Mouse (Mus musculus): ENCODE data around the gene Spryd3.

Gene Spryd3

GRCm38 (mm10) chr15:102147674-102148402, 11.8 kb upstream of the Spryd3 start:
- no peak for DNase-seq (ENCODE audit: low spot score in 2 of 2)

- DNase-seq (ENCODE audit: low spot score in 2 of 2): peak in 1 of 2 experiments; percentile 35
Measured at GRCm38 (mm10) chr15:102146882-102147281, 10.8 kb upstream of the Spryd3 start.

GRCm38 (mm10) chr15:102146089-102146488, 10.1 kb upstream of the Spryd3 start:
- DNase-seq (ENCODE audit: low spot score in 2 of 2): no peak

GRCm38 (mm10) chr15:102145330-102145729, 9.3 kb upstream of the Spryd3 start:
- no peak for DNase-seq (ENCODE audit: low spot score in 2 of 2)

DNA sequence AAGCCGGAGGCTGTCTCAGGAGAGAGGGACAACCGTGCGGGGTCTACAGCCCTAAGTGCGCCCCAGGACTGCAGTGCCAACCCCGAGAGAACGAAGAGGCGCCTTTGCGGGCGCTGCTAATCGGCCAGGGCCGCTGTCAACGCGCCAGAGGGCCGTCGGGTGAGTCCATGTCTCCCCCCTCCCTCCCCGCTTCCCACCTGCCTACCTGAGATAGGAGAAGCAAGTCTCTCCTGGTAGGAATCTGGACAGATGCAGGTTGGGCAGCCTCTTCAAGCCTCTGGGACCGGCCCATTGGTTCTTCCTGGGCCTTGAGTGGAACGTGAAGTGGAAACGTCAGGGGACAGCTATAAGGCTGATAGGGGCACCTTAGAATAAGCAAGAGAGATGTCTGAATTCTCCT, 8.7 kb upstream of the Spryd3 start:
- no peak for DNase-seq (ENCODE audit: low spot score in 2 of 2)

- DNase-seq (ENCODE audit: low spot score in 2 of 2): no peak
Measured at GRCm38 (mm10) chr15:102144274-102144711, 8.3 kb upstream of the Spryd3 start, which contains the start of gene Igfbp6. Igfbp6 (plus strand) TSS chr15:102144362.

- DNase-seq (ENCODE audit: low spot score in 2 of 2): no peak
Measured at GRCm38 (mm10) chr15:102142914-102143912, 7.2 kb upstream of the Spryd3 start.

DNA sequence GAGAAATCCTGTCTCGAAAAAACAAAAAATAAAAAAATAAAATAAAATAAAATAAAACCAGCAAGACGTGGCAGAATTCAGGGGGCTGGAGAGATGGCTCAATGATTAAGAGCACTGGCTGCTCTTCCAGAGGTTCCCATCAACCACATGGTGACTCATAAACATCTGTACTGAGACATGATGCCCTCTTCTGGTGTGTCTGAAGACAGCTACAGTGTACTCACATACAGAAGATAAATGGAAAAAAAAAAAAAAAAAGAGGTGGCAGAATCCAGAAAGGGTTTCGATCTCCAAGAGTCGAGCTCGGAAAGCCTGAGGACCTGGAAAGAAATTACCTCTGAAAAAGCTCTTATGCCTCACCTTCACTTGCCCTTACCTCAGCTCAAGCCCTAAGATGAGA, 5.1 kb upstream of the Spryd3 start:
- DNase-seq (ENCODE audit: low spot score in 2 of 2): no peak

- DNase-seq (ENCODE audit: low spot score in 2 of 2): no peak
Measured at GRCm38 (mm10) chr15:102135522-102136128, 409 bp downstream of the Spryd3 start.

- no peak for DNase-seq (ENCODE audit: low spot score in 2 of 2)
Measured at GRCm38 (mm10) chr15:102134709-102135108, 1.3 kb downstream of the Spryd3 start.

- no peak for DNase-seq (ENCODE audit: low spot score in 2 of 2)
Measured at GRCm38 (mm10) chr15:102133314-102133713, 2.7 kb downstream of the Spryd3 start.

DNA sequence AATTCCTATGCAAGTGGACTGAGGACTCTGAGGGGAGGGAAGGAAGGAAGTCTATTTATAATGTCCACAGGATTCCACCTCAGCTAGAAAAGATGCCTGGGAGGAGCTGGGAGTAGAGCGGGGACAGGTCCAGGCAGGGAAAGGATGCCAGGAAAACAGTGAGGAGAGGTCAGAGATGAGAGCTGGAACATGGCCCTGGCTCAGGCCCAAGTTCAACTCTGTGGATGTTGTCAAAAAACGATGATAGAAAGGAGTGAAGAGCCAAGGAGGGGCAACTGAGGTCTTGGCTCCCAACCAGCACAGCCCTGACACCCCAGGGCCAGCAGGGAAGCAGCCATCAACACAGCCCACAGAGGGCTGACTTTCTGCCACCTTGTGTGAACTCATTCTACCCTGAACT, 9.7 kb downstream of the Spryd3 start:
- no peak for DNase-seq (ENCODE audit: low spot score in 2 of 2)

GRCm38 (mm10) chr15:102120530-102120929, 15.5 kb downstream of the Spryd3 start:
- DNase-seq (ENCODE audit: low spot score in 2 of 2): no peak

GRCm38 (mm10) chr15:102119831-102120170, 16.2 kb downstream of the Spryd3 start:
- DNase-seq (ENCODE audit: low spot score in 2 of 2): no peak

GRCm38 (mm10) chr15:102119121-102119830, 16.8 kb downstream of the Spryd3 start:
- DNase-seq (ENCODE audit: low spot score in 2 of 2): no peak

DNA sequence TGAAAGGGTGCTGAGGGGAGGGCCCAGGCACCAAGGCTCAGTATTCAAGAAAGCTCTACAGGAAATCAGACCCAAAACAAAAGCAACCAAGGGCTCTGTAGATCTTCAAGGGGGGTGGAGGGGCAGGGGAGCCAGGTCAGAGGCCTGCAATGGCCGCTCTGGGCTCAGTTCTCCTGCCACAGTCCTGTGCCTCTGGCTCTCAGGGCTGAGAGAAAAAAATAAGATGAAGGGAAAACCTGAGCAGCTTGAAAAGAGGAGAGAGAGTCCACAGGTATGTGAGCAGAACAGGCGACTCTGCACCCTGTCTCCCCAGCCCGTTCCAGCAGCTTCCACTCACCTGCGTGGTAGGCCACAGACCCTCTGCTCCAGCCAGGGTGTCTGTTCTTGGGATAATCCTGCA, 17.4 kb downstream of the Spryd3 start:
- no peak for DNase-seq (ENCODE audit: low spot score in 2 of 2)

DNA sequence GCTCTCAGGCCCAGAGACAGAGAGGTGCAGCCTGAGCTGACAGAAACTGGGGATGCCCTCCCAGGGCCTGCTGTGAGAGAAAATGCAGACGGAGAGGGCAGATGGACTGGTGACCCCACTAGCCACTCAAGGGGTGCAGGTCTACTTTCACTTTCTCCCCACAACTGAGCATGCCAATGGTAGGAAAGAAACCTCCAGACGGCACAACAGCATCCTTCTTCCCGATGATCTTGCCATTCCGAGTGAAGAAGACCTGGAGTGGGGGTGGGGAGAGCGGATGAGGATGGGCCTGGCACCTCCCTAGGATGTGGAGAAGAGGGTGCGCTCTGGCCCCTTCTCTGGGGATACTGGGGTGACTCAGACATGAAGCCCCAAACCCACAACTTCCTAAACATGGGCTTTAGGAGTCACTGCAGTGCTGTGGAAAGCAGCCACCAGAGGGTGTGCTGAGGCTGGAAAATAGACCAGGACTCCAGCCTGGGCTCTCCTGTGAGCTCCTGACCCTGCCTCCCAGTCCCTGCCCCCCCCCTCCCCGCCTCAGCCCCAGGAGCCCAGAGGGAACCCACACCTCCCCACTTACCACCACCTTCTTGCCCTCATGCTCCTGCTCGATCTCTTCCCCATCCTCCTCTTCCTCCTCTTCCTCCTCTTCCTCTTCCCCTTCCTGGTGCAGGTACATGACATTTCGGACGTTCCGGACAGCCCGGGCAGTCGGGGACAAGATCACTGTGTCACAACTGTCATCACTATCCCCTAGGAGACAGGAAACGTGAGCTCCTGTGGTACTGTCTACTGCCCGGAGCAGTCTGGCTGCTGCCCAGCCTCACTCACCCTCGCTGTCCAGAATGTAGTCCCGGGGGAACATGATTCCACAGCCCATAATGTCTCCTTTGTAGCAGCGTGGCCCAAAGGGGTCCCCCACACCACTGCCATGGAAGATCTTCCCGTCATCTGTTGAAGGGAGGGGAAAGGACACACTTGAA, 18.3 kb downstream of the Spryd3 start:
- no peak for DNase-seq (ENCODE audit: low spot score in 2 of 2)

GRCm38 (mm10) chr15:102116753-102117415, 19.1 kb downstream of the Spryd3 start:
- DNase-seq (ENCODE audit: low spot score in 2 of 2): no peak

GRCm38 (mm10) chr15:102115731-102116231, 20.3 kb downstream of the Spryd3 start:
- DNase-seq (ENCODE audit: low spot score in 2 of 2): no peak

All from thymus, postnatal 10 days (tissue).